Mouse (Mus musculus): ENCODE results near the gene Gm21865.

Gene Gm21865

GRCm38 (mm10) chrY:40316803-40317202 is at the start of gene Gm21865:
Gene Gm21865, minus strand, starts transcription at chrY:40316903.
- WGBS, result 56% methylated on average over 3 of the region's 7 CpGs
